In genomic region chr10:93876772-93877171, GRCm38 (mm10) we compare ENCODE assay signal across 20 mouse cellular contexts. TPM values are rescaled to one million over a fixed set of nuclear protein-coding genes. Genes with fewer than 3 reads are reported as not detected.
"Had no signal": no experiment of that assay in that cellular context is flagged by ENCODE, and none has a peak within 500 bp of the region (broad histone marks: within the 10 kb centered on the region; RNA-seq: fewer than 3 reads in every experiment).

No protein-coding gene starts in this region.

- ATAC-seq: intestine, postnatal 0 days; liver, embryonic 12.5 days; midbrain, embryonic 13.5 days had no signal

- H3K9me3 ChIP-seq: limb, embryonic 10.5 days; limb, embryonic 13.5 days; liver, embryonic 12.5 days; liver, embryonic 15.5 days; lung, embryonic 15.5 days; megakaryocyte, embryonic 14.5 days; midbrain, embryonic 10.5 days; midbrain, embryonic 13.5 days had no signal

- H3K27ac ChIP-seq: kidney, postnatal 0 days; layer of hippocampus, adult 2 months; limb, embryonic 10.5 days; limb, embryonic 13.5 days; liver, embryonic 15.5 days; lung, embryonic 15.5 days; midbrain, embryonic 10.5 days; midbrain, embryonic 13.5 days had no signal

- H3K4me2 ChIP-seq: limb, embryonic 13.5 days; liver, embryonic 12.5 days; liver, embryonic 15.5 days; lung, embryonic 15.5 days; midbrain, embryonic 13.5 days had no signal

- DNase-seq: kidney, adult 2 months; kidney, postnatal 25 days; layer of hippocampus, adult 9-11 months; liver; lung, adult 18-20 months; lung, postnatal 10 days; lung, postnatal 36 days had no signal

- H3K4me3 ChIP-seq: layer of hippocampus, adult 2 months; limb, embryonic 10.5 days; limb, embryonic 13.5 days; liver, embryonic 12.5 days; liver, embryonic 15.5 days; lung, embryonic 15.5 days; megakaryocyte, embryonic 14.5 days; midbrain, embryonic 10.5 days; midbrain, embryonic 13.5 days had no signal

- H3K4me1 ChIP-seq: limb, embryonic 10.5 days; limb, embryonic 13.5 days; lung, embryonic 15.5 days; midbrain, embryonic 10.5 days; midbrain, embryonic 13.5 days had no signal

- H3K27me3 ChIP-seq: limb, embryonic 13.5 days; liver, embryonic 12.5 days; liver, embryonic 15.5 days; lung, embryonic 15.5 days; megakaryocyte, embryonic 14.5 days; midbrain, embryonic 13.5 days had no signal

- H3K9ac ChIP-seq: limb, embryonic 13.5 days; liver, embryonic 12.5 days; liver, embryonic 15.5 days; lung, embryonic 15.5 days; midbrain, embryonic 13.5 days had no signal

RNA-seq across cellular contexts. Expression of gene Usp44, which starts 45.4 kb away (rescaled TPM):
- polyA plus RNA-seq: midbrain, postnatal 0 days; spleen, adult 2 months had no signal
